Mouse (Mus musculus): ENCODE data around the gene Hps1. TPM values are rescaled to one million over a fixed set of nuclear protein-coding genes. Genes with fewer than 3 reads are reported as not detected.

The Hps1 gene
- polyA plus RNA-seq (2015; fragmentation: Nextera tagmentation; extraction: Ambion mirVana) = 8.3 and 12.0 TPM in 2 replicates

GRCm38 (mm10) chr19:42779531-42780155 is at the start of gene Hps1:
Gene Hps1 (minus strand): TSS chr19:42779978.
- under 1% methylated on average over 43 of the region's 43 CpGs for WGBS
- Histone ChIP-seq H3K9ac (replicated peaks) (peak within 1 kb of the TSS; percentile 64), H3K4me2 (peak within 1 kb of the TSS; percentile 79), H3K4me1 (peaks cover 12% of the 10 kb centered on the region), H3K4me3 (replicated peaks) (peak within 1 kb of the TSS; percentile 77), H3K36me3 (no peaks in the 10 kb centered on the region), H3K27ac (replicated peaks) (peak within 1 kb of the TSS; percentile 93), H3K27me3 (replicated peaks) (no peaks in the 10 kb centered on the region), H3K9me3 (replicated peaks) (no peaks in the 10 kb centered on the region)
- ATAC-seq (ENCODE audit: low FRiP score) = peak; percentile 97

GRCm38 (mm10) chr19:42829196-42829595 is 49.4 kb upstream of the Hps1 start:
- H3K36me3 ChIP-seq = no peaks in the 10 kb centered on the region
- no peak for ATAC-seq (ENCODE audit: low FRiP score)
- WGBS = 81% methylated on average over 4 of the region's 4 CpGs

GRCm38 (mm10) chr19:42827843-42828242 is 48.1 kb upstream of the Hps1 start:
- WGBS = 91% methylated on average over 3 of the region's 3 CpGs
- Histone ChIP-seq H3K4me2 (no peak overlapping the region), H3K4me3 (replicated peaks) (no peak overlapping the region), H3K36me3 (no peaks in the 10 kb centered on the region), H3K27ac (replicated peaks) (no peak overlapping the region), H3K9me3 (replicated peaks) (no peaks in the 10 kb centered on the region), H3K27me3 (replicated peaks) (no peaks in the 10 kb centered on the region), H3K4me1 (no peaks in the 10 kb centered on the region), H3K9ac (replicated peaks) (no peak overlapping the region)
- no peak for ATAC-seq (ENCODE audit: low FRiP score)

More at GRCm38 (mm10) chr19:42829196-42829595, 49.4 kb upstream of the Hps1 start:
- no peaks in the 10 kb centered on the region for H3K4me1 ChIP-seq
- no peak overlapping the region for H3K4me2 ChIP-seq
- H3K27ac ChIP-seq (replicated peaks) = no peak overlapping the region
- H3K27me3 ChIP-seq (replicated peaks) = no peaks in the 10 kb centered on the region
- no peak overlapping the region for H3K9ac ChIP-seq (replicated peaks)
- H3K9me3 ChIP-seq (replicated peaks) = no peaks in the 10 kb centered on the region
- no peak overlapping the region for H3K4me3 ChIP-seq (replicated peaks)

GRCm38 (mm10) chr19:42820109-42820508 is 40.3 kb upstream of the Hps1 start:
- Histone ChIP-seq H3K9me3 (replicated peaks) (no peaks in the 10 kb centered on the region), H3K4me1 (no peaks in the 10 kb centered on the region), H3K4me2 (no peak overlapping the region), H3K27ac (replicated peaks) (no peak overlapping the region), H3K4me3 (replicated peaks) (no peak overlapping the region), H3K36me3 (no peaks in the 10 kb centered on the region), H3K27me3 (replicated peaks) (no peaks in the 10 kb centered on the region), H3K9ac (replicated peaks) (no peak overlapping the region)
- ATAC-seq (ENCODE audit: low FRiP score) = no peak
- WGBS = 92% methylated on average over 5 of the region's 5 CpGs

- Histone ChIP-seq H3K36me3 (no peaks in the 10 kb centered on the region), H3K9me3 (replicated peaks) (no peaks in the 10 kb centered on the region), H3K27me3 (replicated peaks) (no peaks in the 10 kb centered on the region), H3K9ac (replicated peaks) (no peak overlapping the region), H3K27ac (replicated peaks) (no peak overlapping the region), H3K4me2 (no peak overlapping the region), H3K4me1 (no peaks in the 10 kb centered on the region), H3K4me3 (replicated peaks) (no peak overlapping the region)
- WGBS = 81% methylated on average over 2 of the region's 2 CpGs
- ATAC-seq (ENCODE audit: low FRiP score) = no peak
Measured at GRCm38 (mm10) chr19:42817761-42818160, 38.0 kb upstream of the Hps1 start.

GRCm38 (mm10) chr19:42816261-42816660 is 36.5 kb upstream of the Hps1 start:
- Histone ChIP-seq H3K4me2 (no peak overlapping the region), H3K4me3 (replicated peaks) (no peak overlapping the region), H3K9me3 (replicated peaks) (no peaks in the 10 kb centered on the region), H3K36me3 (no peaks in the 10 kb centered on the region), H3K27me3 (replicated peaks) (no peaks in the 10 kb centered on the region), H3K27ac (replicated peaks) (no peak overlapping the region), H3K4me1 (no peaks in the 10 kb centered on the region), H3K9ac (replicated peaks) (no peak overlapping the region)
- ATAC-seq (ENCODE audit: low FRiP score) = no peak
- 87% methylated on average over 2 of the region's 2 CpGs for WGBS

GRCm38 (mm10) chr19:42810140-42810539 is 30.4 kb upstream of the Hps1 start:
- ATAC-seq (ENCODE audit: low FRiP score) = no peak
- no peak overlapping the region for H3K27ac ChIP-seq (replicated peaks)
- H3K36me3 ChIP-seq = no peaks in the 10 kb centered on the region
- H3K27me3 ChIP-seq (replicated peaks) = no peaks in the 10 kb centered on the region
- 71% methylated on average over 5 of the region's 5 CpGs for WGBS
- H3K9ac ChIP-seq (replicated peaks) = no peak overlapping the region
- H3K9me3 ChIP-seq (replicated peaks) = no peaks in the 10 kb centered on the region
- H3K4me1 ChIP-seq = no peaks in the 10 kb centered on the region
- no peak overlapping the region for H3K4me3 ChIP-seq (replicated peaks)
- H3K4me2 ChIP-seq = no peak overlapping the region

GRCm38 (mm10) chr19:42809491-42809890 is 29.7 kb upstream of the Hps1 start:
- Histone ChIP-seq H3K4me2 (no peak overlapping the region), H3K9ac (replicated peaks) (no peak overlapping the region), H3K27me3 (replicated peaks) (no peaks in the 10 kb centered on the region), H3K27ac (replicated peaks) (no peak overlapping the region), H3K9me3 (replicated peaks) (no peaks in the 10 kb centered on the region), H3K4me3 (replicated peaks) (no peak overlapping the region), H3K4me1 (no peaks in the 10 kb centered on the region), H3K36me3 (no peaks in the 10 kb centered on the region)
- WGBS = 88% methylated on average over 10 of the region's 10 CpGs
- no peak for ATAC-seq (ENCODE audit: low FRiP score)

- H3K9me3 ChIP-seq (replicated peaks) = no peaks in the 10 kb centered on the region
- H3K4me1 ChIP-seq = peaks cover 9% of the 10 kb centered on the region
- no peak overlapping the region for H3K4me2 ChIP-seq
- no peak overlapping the region for H3K27ac ChIP-seq (replicated peaks)
- WGBS = 58% methylated on average over 2 of the region's 2 CpGs
- peaks cover 6% of the 10 kb centered on the region; the same call in 1 of the 2 replicates for H3K27me3 ChIP-seq (replicated peaks)
- H3K4me3 ChIP-seq (replicated peaks) = no peak overlapping the region
- no peak overlapping the region for H3K9ac ChIP-seq (replicated peaks)
- no peaks in the 10 kb centered on the region for H3K36me3 ChIP-seq
- no peak for ATAC-seq (ENCODE audit: low FRiP score)
Measured at GRCm38 (mm10) chr19:42797866-42798265, 18.1 kb upstream of the Hps1 start.

- Histone ChIP-seq H3K9me3 (replicated peaks) (no peaks in the 10 kb centered on the region), H3K4me3 (replicated peaks) (peak overlapping the region; percentile 44), H3K27me3 (replicated peaks) (peaks cover 6% of the 10 kb centered on the region; the same call in 1 of the 2 replicates), H3K4me2 (peak overlapping the region; percentile 94), H3K36me3 (no peaks in the 10 kb centered on the region), H3K9ac (replicated peaks) (peak overlapping the region; percentile 42; the same call in 1 of the 2 replicates), H3K4me1 (peaks cover 9% of the 10 kb centered on the region), H3K27ac (replicated peaks) (no peak overlapping the region)
- WGBS = 26% methylated on average over 9 of the region's 9 CpGs
- ATAC-seq (ENCODE audit: low FRiP score) = no peak
Measured at GRCm38 (mm10) chr19:42795801-42796200, 16.0 kb upstream of the Hps1 start.

GRCm38 (mm10) chr19:42794914-42795613 is 15.3 kb upstream of the Hps1 start:
- 2% methylated on average over 31 of the region's 31 CpGs for WGBS
- peak overlapping the region; percentile 44 for H3K4me3 ChIP-seq (replicated peaks)
- peaks cover 6% of the 10 kb centered on the region; the same call in 1 of the 2 replicates for H3K27me3 ChIP-seq (replicated peaks)
- H3K4me2 ChIP-seq = peak overlapping the region; percentile 94
- no peaks in the 10 kb centered on the region for H3K36me3 ChIP-seq
- H3K9me3 ChIP-seq (replicated peaks) = no peaks in the 10 kb centered on the region
- peak overlapping the region; percentile 42 for H3K9ac ChIP-seq (replicated peaks)
- no peak overlapping the region for H3K27ac ChIP-seq (replicated peaks)
- peak; percentile 93 for ATAC-seq (ENCODE audit: low FRiP score)
- peaks cover 9% of the 10 kb centered on the region for H3K4me1 ChIP-seq

GRCm38 (mm10) chr19:42788311-42788710 is 8.5 kb upstream of the Hps1 start:
- no peak for ATAC-seq (ENCODE audit: low FRiP score)
- Histone ChIP-seq H3K4me3 (replicated peaks) (no peak overlapping the region), H3K27me3 (replicated peaks) (no peaks in the 10 kb centered on the region; the same call in 1 of the 2 replicates), H3K36me3 (no peaks in the 10 kb centered on the region), H3K27ac (replicated peaks) (no peak overlapping the region), H3K9me3 (replicated peaks) (no peaks in the 10 kb centered on the region), H3K9ac (replicated peaks) (no peak overlapping the region), H3K4me2 (no peak overlapping the region), H3K4me1 (peaks cover 8% of the 10 kb centered on the region)
- 53% methylated on average over 5 of the region's 5 CpGs for WGBS

All from neural tube, embryonic 15.5 days (tissue).